Mouse (Mus musculus) retina, postnatal 7 days (tissue): ENCODE results near the gene Scarf1.

Source experiments
- DNase-seq: peaks from one replicate; pipeline ENCODE4 v3.0.0-alpha.2; 2012; ENCODE audit warnings: low read depth, low spot score

The Scarf1 gene

GRCm38 (mm10) chr11:75511213-75511612, 2.1 kb upstream of the Scarf1 start:
- DNase-seq = no peak

- no peak for DNase-seq
Observed at GRCm38 (mm10) chr11:75512301-75513018, 880 bp upstream of the Scarf1 start.

- DNase-seq = no peak
Observed at GRCm38 (mm10) chr11:75515186-75515585, 1.8 kb downstream of the Scarf1 start.

- DNase-seq = no peak
Observed at GRCm38 (mm10) chr11:75519834-75520633, 6.7 kb downstream of the Scarf1 start.

- no peak for DNase-seq
Observed at GRCm38 (mm10) chr11:75521609-75522008, 8.3 kb downstream of the Scarf1 start.

- no peak for DNase-seq
Observed at GRCm38 (mm10) chr11:75522793-75523192, 9.5 kb downstream of the Scarf1 start.

GRCm38 (mm10) chr11:75525531-75526125, 12.3 kb downstream of the Scarf1 start:
- DNase-seq = no peak

- no peak for DNase-seq
Observed at GRCm38 (mm10) chr11:75526943-75527342, 13.6 kb downstream of the Scarf1 start.

- no peak for DNase-seq
Observed at GRCm38 (mm10) chr11:75529771-75530170, 16.4 kb downstream of the Scarf1 start.

- DNase-seq = peak; percentile 77
Observed at GRCm38 (mm10) chr11:75530325-75530724, 17.0 kb downstream of the Scarf1 start.

GRCm38 (mm10) chr11:75530845-75531373, 17.6 kb downstream of the Scarf1 start:
- DNase-seq = peak; percentile 21

GRCm38 (mm10) chr11:75531469-75532242, 18.3 kb downstream of the Scarf1 start, which contains the start of gene Slc43a2:
TSS of gene Slc43a2 (plus strand) at chr11:75531694.
- DNase-seq = peak; percentile 83

GRCm38 (mm10) chr11:75532340-75533277, 19.3 kb downstream of the Scarf1 start:
- no peak for DNase-seq

GRCm38 (mm10) chr11:75533314-75534015, 20.1 kb downstream of the Scarf1 start:
- no peak for DNase-seq

GRCm38 (mm10) chr11:75534286-75535033, 21.1 kb downstream of the Scarf1 start:
- no peak for DNase-seq

GRCm38 (mm10) chr11:75535106-75535795, 21.9 kb downstream of the Scarf1 start:
- DNase-seq = no peak

GRCm38 (mm10) chr11:75536255-75537024, 23.1 kb downstream of the Scarf1 start:
- DNase-seq = no peak

- DNase-seq = no peak
Observed at GRCm38 (mm10) chr11:75537025-75537414, 23.7 kb downstream of the Scarf1 start.
